Mouse (Mus musculus): ENCODE data around the gene Snx19. TPM values are rescaled to one million over a fixed set of nuclear protein-coding genes. Genes with fewer than 3 reads are reported as not detected.

Gene Snx19
- polyA plus RNA-seq, 1 experiment from 2014 or later = 12.9 TPM

DNA sequence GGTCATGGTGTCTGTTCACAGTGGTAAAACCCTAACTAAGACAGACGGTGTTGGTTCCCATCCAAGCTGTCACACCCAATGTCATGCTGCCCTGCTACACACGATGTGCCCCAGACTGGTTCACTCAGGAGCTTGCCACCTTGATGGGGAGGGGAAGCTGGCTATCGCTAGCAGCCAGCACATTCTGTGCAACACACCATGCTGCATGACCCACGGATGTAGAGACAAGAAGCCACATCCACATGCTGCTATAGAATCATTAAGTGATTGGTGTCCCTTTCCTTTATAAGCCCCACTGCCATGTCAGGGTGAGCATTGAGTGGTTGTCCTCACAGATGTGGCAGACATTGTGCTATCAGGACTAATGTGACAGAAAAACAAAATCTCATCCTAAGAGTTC, 55.2 kb downstream of the Snx19 start:
- Histone ChIP-seq H3K27me3 (no peaks in the 10 kb centered on the region), H3K36me3 (no peaks in the 10 kb centered on the region), H3K9me3 (replicated peaks) (no peaks in the 10 kb centered on the region), H3K9ac (no peak overlapping the region), H3K27ac (no peak overlapping the region), H3K4me3 (no peak overlapping the region), H3K4me1 (replicated peaks) (peaks cover 2% of the 10 kb centered on the region; the same call in 1 of the 2 replicates), H3K4me2 (no peak overlapping the region)
- ATAC-seq (replicated peaks; ENCODE audit: insufficient number of reproducible peaks, insufficient read depth, low FRiP score, low read depth) = no peak
- 92% methylated on average over 4 of the region's 4 CpGs for WGBS

DNA sequence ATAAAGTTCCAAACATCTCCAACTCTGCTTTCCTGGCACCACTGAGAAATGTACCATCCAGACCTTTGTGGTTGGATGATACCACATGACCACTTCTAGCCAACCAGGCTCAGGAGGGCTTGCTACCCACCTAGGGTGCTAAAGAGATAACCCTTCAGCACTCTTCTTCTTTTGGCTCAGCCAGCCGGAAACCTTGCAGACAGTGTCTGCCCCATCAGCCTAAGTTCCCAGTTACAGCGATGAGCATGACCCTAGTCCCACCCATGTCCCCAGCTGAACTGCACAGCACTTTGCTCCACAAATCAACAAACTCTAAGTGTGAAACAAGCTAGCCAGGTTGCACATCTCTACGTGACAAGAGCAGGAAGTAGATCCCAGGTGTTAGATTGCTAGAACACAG, 57.3 kb downstream of the Snx19 start:
- no peak for ATAC-seq (replicated peaks; ENCODE audit: insufficient number of reproducible peaks, insufficient read depth, low FRiP score, low read depth)
- Histone ChIP-seq H3K27ac (no peak overlapping the region), H3K36me3 (no peaks in the 10 kb centered on the region), H3K9ac (no peak overlapping the region), H3K4me3 (no peak overlapping the region), H3K4me1 (replicated peaks) (no peaks in the 10 kb centered on the region; the same call in 1 of the 2 replicates), H3K9me3 (replicated peaks) (no peaks in the 10 kb centered on the region), H3K27me3 (no peaks in the 10 kb centered on the region), H3K4me2 (no peak overlapping the region)
- WGBS = 84% methylated on average over 3 of the region's 3 CpGs

DNA sequence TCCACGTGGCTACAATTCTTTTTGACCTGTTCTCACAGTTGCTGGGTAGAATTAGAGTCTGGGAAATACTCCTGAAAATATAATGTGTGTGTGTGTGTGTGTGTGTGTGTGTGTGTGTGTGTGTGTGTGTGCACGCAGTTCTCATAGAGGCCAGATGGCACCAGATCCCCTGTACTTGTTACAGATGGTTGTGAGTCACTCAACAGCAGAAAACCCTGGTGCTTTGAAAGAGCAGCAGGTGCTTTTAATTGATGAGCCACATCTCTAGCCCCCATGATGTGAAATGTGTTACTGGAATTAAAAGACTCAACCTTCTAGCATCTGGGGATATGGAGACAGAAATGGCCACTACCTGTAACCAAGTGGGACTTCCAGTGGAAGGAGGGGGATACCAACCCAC, 58.3 kb downstream of the Snx19 start:
- Histone ChIP-seq H3K9ac (no peak overlapping the region), H3K4me2 (no peak overlapping the region), H3K4me1 (replicated peaks) (no peaks in the 10 kb centered on the region; the same call in 1 of the 2 replicates), H3K36me3 (no peaks in the 10 kb centered on the region), H3K9me3 (replicated peaks) (no peaks in the 10 kb centered on the region), H3K27me3 (no peaks in the 10 kb centered on the region), H3K4me3 (no peak overlapping the region), H3K27ac (no peak overlapping the region)
- 83% methylated on average over 2 of the region's 2 CpGs for WGBS
- ATAC-seq (replicated peaks; ENCODE audit: insufficient number of reproducible peaks, insufficient read depth, low FRiP score, low read depth) = no peak

DNA sequence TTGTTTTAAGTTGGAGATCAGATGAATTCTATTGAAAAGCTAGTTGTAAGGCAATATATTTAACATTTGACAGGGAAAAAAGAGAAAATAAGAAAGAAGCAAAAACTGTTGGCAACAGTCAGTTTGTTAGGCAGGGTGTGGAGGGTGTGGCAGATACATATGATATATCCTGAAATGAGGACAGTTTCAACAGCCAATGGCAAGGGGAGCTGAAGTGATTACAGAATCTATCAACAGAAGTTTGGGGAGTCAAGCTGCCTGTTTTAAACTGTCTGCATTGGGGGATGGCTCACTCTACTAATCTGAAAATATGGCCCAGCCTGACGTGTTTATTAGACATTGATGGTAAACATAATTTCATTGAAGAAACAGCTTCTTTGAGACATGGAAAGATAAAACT, 61.5 kb downstream of the Snx19 start:
- no peak overlapping the region for H3K27ac ChIP-seq
- ATAC-seq (replicated peaks; ENCODE audit: insufficient number of reproducible peaks, insufficient read depth, low FRiP score, low read depth) = no peak
- no peaks in the 10 kb centered on the region for H3K27me3 ChIP-seq
- H3K9me3 ChIP-seq (replicated peaks) = no peaks in the 10 kb centered on the region
- 78% methylated on average over 1 of the region's 1 CpGs for WGBS
- no peak overlapping the region for H3K4me2 ChIP-seq
- H3K9ac ChIP-seq = no peak overlapping the region
- H3K4me3 ChIP-seq = no peak overlapping the region
- H3K4me1 ChIP-seq (replicated peaks) = no peaks in the 10 kb centered on the region
- no peaks in the 10 kb centered on the region for H3K36me3 ChIP-seq

DNA sequence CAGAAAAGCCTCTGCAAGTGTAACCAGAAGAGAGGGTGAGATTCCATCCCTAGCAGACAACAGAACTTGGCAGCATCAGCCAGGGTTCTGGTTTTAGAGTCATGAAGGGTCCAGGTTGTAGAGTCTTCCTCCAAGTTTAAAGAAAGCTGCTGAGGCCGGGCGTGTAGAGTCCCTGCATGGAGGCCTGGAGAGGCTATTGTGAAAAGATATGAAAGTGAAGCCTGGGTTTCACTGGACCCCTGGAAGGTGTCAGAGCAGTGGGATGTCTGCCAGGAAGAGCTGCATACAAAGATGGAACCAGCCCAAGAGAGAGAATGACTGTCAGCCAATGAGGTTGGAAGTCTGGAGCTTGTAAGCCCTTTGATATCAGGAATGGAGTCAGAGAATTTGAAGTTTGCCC, 67.5 kb downstream of the Snx19 start:
- Histone ChIP-seq H3K4me2 (no peak overlapping the region), H3K36me3 (no peaks in the 10 kb centered on the region), H3K27me3 (no peaks in the 10 kb centered on the region), H3K9me3 (replicated peaks) (no peaks in the 10 kb centered on the region), H3K4me1 (replicated peaks) (no peaks in the 10 kb centered on the region; the same call in 1 of the 2 replicates), H3K9ac (no peak overlapping the region), H3K27ac (no peak overlapping the region), H3K4me3 (no peak overlapping the region)
- ATAC-seq (replicated peaks; ENCODE audit: insufficient number of reproducible peaks, insufficient read depth, low FRiP score, low read depth) = no peak
- WGBS = 61% methylated on average over 2 of the region's 2 CpGs

DNA sequence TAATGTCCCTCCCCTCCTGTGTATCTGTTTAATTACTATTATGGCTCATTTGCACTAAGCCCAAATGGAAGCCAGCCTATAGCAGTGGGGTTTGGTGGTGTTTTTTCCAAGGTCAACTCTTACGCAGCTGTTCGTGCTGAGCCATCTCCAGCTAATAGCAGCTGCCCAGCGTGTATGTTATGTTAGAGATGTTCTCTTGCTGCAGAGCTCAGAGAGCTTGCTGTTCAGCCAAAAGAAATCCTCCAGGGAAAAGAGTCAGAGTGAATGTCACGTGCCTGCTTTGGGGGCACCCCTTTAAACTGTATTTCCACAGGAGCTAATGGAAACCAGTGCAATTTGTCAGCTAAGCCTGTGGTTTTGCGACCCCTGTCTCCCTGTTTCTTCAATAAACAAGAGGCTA, 82.1 kb downstream of the Snx19 start:
- H3K4me1 ChIP-seq (replicated peaks) = no peaks in the 10 kb centered on the region
- WGBS = 74% methylated on average over 5 of the region's 5 CpGs
- no peak overlapping the region for H3K4me3 ChIP-seq
- no peaks in the 10 kb centered on the region for H3K27me3 ChIP-seq
- no peak overlapping the region for H3K9ac ChIP-seq
- no peaks in the 10 kb centered on the region for H3K36me3 ChIP-seq
- no peak overlapping the region for H3K27ac ChIP-seq
- H3K4me2 ChIP-seq = no peak overlapping the region
- no peak for ATAC-seq (replicated peaks; ENCODE audit: insufficient number of reproducible peaks, insufficient read depth, low FRiP score, low read depth)
- no peaks in the 10 kb centered on the region for H3K9me3 ChIP-seq (replicated peaks)

DNA sequence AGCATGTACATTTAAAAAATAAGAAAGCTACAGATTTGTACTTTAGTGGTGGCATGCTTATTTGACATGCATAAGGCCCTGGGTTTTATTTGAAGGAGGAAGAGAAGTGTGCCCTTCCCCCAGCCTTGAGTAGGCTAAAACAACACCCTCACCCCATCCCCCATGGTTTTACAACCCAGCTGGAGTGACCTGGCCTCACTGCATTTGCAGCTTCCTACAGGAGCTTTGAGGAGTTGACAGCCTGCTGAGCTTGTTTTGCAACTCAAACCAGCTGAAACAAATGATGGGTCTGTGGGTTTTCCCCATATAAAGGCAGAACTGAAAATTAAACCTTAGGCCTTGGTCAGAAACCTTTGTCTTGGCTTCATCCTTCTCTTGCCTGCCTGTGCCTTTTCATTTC, 89.0 kb downstream of the Snx19 start:
- no peaks in the 10 kb centered on the region for H3K36me3 ChIP-seq
- ATAC-seq (replicated peaks; ENCODE audit: insufficient number of reproducible peaks, insufficient read depth, low FRiP score, low read depth) = no peak

More for the DNA sequence above, 89.0 kb downstream of the Snx19 start:
- H3K27ac ChIP-seq = no peak overlapping the region
- H3K9ac ChIP-seq = no peak overlapping the region
- H3K4me1 ChIP-seq (replicated peaks) = no peaks in the 10 kb centered on the region
- H3K4me3 ChIP-seq = no peak overlapping the region
- H3K4me2 ChIP-seq = no peak overlapping the region
- H3K9me3 ChIP-seq (replicated peaks) = no peaks in the 10 kb centered on the region
- H3K27me3 ChIP-seq = no peaks in the 10 kb centered on the region

Measured in heart, embryonic 15.5 days (tissue).